Mouse (Mus musculus): ENCODE data around the gene Grik5.

GRCm38 (mm10) chr7:25049295-25049930 is 22.7 kb downstream of the Grik5 start:
- TF ChIP-seq GATA1 (IDR thresholded peaks at IDR 0.05; ENCODE audit: low read length) (no peak), TAL1 (IDR thresholded peaks at IDR 0.05; ENCODE audit: low read length) (no peak)

Data from erythroblast, embryonic 14.5 days (primary cell).